Mouse (Mus musculus): ENCODE data around the gene Cpa1. TPM values are rescaled to one million over a fixed set of nuclear protein-coding genes. Genes with fewer than 3 reads are reported as not detected.

Cpa1 gene
- polyA plus RNA-seq, 1 experiment from 2014 or later: 0.34 TPM

GRCm38 (mm10) chr6:30653518-30653917 is 14.5 kb downstream of the Cpa1 start:
- peak overlapping the region; percentile 78 for H3K27ac ChIP-seq
- peaks cover 11% of the 10 kb centered on the region; the same call in 1 of the 2 replicates for H3K36me3 ChIP-seq
- no peaks in the 10 kb centered on the region for H3K9me3 ChIP-seq
- ATAC-seq (ENCODE audit: insufficient number of reproducible peaks, insufficient read depth, low FRiP score, low TSS enrichment, low read depth): no peak
- H3K4me2 ChIP-seq: no peak overlapping the region
- no peaks in the 10 kb centered on the region for H3K27me3 ChIP-seq
- H3K4me1 ChIP-seq: peaks cover 53% of the 10 kb centered on the region
- H3K4me3 ChIP-seq: no peak overlapping the region
- 56% methylated on average over 6 of the region's 6 CpGs for WGBS
- no peak overlapping the region for H3K9ac ChIP-seq

DNA sequence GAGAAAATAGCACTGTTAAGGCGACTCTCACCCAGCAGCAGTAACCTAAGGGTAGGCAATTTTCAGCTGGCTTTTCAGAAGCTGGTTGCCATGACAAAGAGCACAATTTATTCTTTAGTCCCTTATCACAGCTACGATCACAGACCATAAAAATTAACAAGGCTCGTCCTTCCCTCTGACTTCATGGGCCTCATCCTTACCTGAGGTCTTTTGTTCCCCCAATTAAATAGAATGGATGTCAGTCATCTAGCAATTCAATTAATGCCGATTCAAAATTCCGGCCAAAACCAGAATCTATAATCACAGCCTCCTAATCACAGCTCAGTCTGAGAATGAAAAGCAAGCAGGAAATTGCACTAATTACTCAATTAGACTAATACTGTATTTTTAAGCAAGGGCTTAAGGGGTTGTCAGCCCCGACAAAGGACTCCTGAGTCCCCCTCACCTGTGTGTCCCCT is 15.4 kb downstream of the Cpa1 start:
- H3K9ac ChIP-seq: no peak overlapping the region
- H3K4me3 ChIP-seq: no peak overlapping the region
- no peak overlapping the region for H3K4me2 ChIP-seq
- H3K4me1 ChIP-seq: peaks cover 50% of the 10 kb centered on the region
- no peaks in the 10 kb centered on the region for H3K27me3 ChIP-seq
- H3K27ac ChIP-seq: peak overlapping the region; percentile 78
- peaks cover 17% of the 10 kb centered on the region; the same call in 1 of the 2 replicates for H3K36me3 ChIP-seq
- H3K9me3 ChIP-seq: no peaks in the 10 kb centered on the region
- ATAC-seq (ENCODE audit: insufficient number of reproducible peaks, insufficient read depth, low FRiP score, low TSS enrichment, low read depth): no peak
- 42% methylated on average over 6 of the region's 6 CpGs for WGBS

GRCm38 (mm10) chr6:30654932-30655331 is 15.9 kb downstream of the Cpa1 start:
- Histone ChIP-seq H3K27me3 (no peaks in the 10 kb centered on the region), H3K36me3 (peaks cover 20% of the 10 kb centered on the region; the same call in 1 of the 2 replicates), H3K27ac (peak overlapping the region; percentile 78), H3K4me3 (no peak overlapping the region), H3K9me3 (no peaks in the 10 kb centered on the region), H3K4me2 (no peak overlapping the region), H3K4me1 (peaks cover 46% of the 10 kb centered on the region), H3K9ac (no peak overlapping the region)
- 72% methylated on average over 3 of the region's 3 CpGs for WGBS
- no peak for ATAC-seq (ENCODE audit: insufficient number of reproducible peaks, insufficient read depth, low FRiP score, low TSS enrichment, low read depth)

DNA sequence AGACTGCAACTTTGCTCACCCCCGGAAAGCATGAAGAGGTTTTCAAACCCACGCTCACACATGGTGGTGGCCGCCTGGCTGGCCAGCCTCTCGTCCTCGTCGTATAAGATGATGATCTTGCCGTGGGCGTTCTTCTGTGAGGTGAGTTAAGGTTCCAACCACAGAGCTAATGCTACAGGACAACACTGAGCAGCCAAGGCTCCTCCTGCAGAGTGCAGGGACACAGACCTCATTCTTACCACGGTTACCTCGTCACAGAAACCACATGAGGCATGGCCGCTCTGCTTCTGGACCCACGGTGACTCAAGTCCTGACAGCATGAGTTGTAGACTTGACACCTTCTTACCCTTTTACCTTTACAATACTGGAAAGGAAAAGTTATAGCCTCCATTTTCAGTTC is 18.3 kb downstream of the Cpa1 start:
- Histone ChIP-seq H3K36me3 (peaks cover 23% of the 10 kb centered on the region; the same call in 1 of the 2 replicates), H3K27ac (peak overlapping the region; percentile 78), H3K9ac (no peak overlapping the region), H3K27me3 (no peaks in the 10 kb centered on the region), H3K4me2 (no peak overlapping the region), H3K4me3 (no peak overlapping the region), H3K4me1 (peaks cover 57% of the 10 kb centered on the region), H3K9me3 (no peaks in the 10 kb centered on the region)
- 93% methylated on average over 12 of the region's 12 CpGs for WGBS
- no peak for ATAC-seq (ENCODE audit: insufficient number of reproducible peaks, insufficient read depth, low FRiP score, low TSS enrichment, low read depth)

GRCm38 (mm10) chr6:30658619-30659018 is 19.6 kb downstream of the Cpa1 start:
- H3K4me2 ChIP-seq: no peak overlapping the region
- no peak overlapping the region for H3K9ac ChIP-seq
- no peaks in the 10 kb centered on the region for H3K27me3 ChIP-seq
- peaks cover 23% of the 10 kb centered on the region; the same call in 1 of the 2 replicates for H3K36me3 ChIP-seq
- no peak for ATAC-seq (ENCODE audit: insufficient number of reproducible peaks, insufficient read depth, low FRiP score, low TSS enrichment, low read depth)
- WGBS: 70% methylated on average over 9 of the region's 9 CpGs
- no peak overlapping the region for H3K27ac ChIP-seq
- H3K4me3 ChIP-seq: no peak overlapping the region
- no peaks in the 10 kb centered on the region for H3K9me3 ChIP-seq
- peaks cover 46% of the 10 kb centered on the region for H3K4me1 ChIP-seq

- H3K27me3 ChIP-seq: no peaks in the 10 kb centered on the region
- 16% methylated on average over 6 of the region's 6 CpGs for WGBS
- H3K27ac ChIP-seq: peak overlapping the region; percentile 83
- no peak overlapping the region for H3K4me2 ChIP-seq
- peaks cover 63% of the 10 kb centered on the region for H3K4me1 ChIP-seq
- no peaks in the 10 kb centered on the region for H3K9me3 ChIP-seq
- 0 out of 2 replicates have a peak, but pooled peaks cover 3% of the 10 kb centered on the region for H3K36me3 ChIP-seq
- ATAC-seq (ENCODE audit: insufficient number of reproducible peaks, insufficient read depth, low FRiP score, low TSS enrichment, low read depth): no peak
- H3K4me3 ChIP-seq: no peak overlapping the region
- H3K9ac ChIP-seq: no peak overlapping the region
Measured at GRCm38 (mm10) chr6:30664776-30665175, 25.8 kb downstream of the Cpa1 start.

DNA sequence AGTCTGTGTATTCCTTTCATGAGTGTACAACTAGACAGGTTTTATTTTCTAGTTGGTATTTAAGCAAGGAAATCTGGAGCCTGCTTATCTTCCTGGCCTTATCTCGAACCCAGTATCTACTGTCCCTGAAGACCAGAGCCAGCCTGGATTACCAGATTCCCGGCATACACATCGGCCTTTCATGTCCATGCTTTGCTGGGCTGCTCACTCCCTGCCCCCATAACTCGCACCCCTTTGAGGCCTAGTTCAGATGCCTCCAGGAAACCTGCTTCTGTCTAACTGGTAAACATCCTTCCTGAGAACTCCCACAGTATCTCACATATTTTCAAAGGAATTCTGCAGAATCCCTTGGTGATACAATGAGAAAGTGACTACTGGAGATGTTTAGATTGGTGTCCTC is 26.3 kb downstream of the Cpa1 start:
- WGBS: 21% methylated on average over 4 of the region's 4 CpGs
- Histone ChIP-seq H3K4me3 (no peak overlapping the region), H3K27me3 (no peaks in the 10 kb centered on the region), H3K9ac (no peak overlapping the region), H3K9me3 (no peaks in the 10 kb centered on the region), H3K4me1 (peaks cover 67% of the 10 kb centered on the region), H3K27ac (peak overlapping the region; percentile 83), H3K36me3 (0 out of 2 replicates have a peak, but pooled peaks cover 3% of the 10 kb centered on the region), H3K4me2 (no peak overlapping the region)
- ATAC-seq (ENCODE audit: insufficient number of reproducible peaks, insufficient read depth, low FRiP score, low TSS enrichment, low read depth): no peak

- H3K9me3 ChIP-seq: no peaks in the 10 kb centered on the region
- no peak for ATAC-seq (ENCODE audit: insufficient number of reproducible peaks, insufficient read depth, low FRiP score, low TSS enrichment, low read depth)
- WGBS: 34% methylated on average over 6 of the region's 6 CpGs
- H3K4me3 ChIP-seq: no peak overlapping the region
- peaks cover 69% of the 10 kb centered on the region for H3K4me1 ChIP-seq
- no peaks in the 10 kb centered on the region for H3K27me3 ChIP-seq
- no peak overlapping the region for H3K9ac ChIP-seq
- H3K4me2 ChIP-seq: no peak overlapping the region
- H3K36me3 ChIP-seq: no peaks in the 10 kb centered on the region
- H3K27ac ChIP-seq: peak overlapping the region; percentile 85; the same call in 1 of the 2 replicates
Measured at GRCm38 (mm10) chr6:30666043-30666442, 27.0 kb downstream of the Cpa1 start.

- Histone ChIP-seq H3K4me1 (peaks cover 71% of the 10 kb centered on the region), H3K4me2 (no peak overlapping the region), H3K9ac (no peak overlapping the region), H3K4me3 (no peak overlapping the region), H3K27me3 (no peaks in the 10 kb centered on the region), H3K27ac (peak overlapping the region; percentile 85), H3K36me3 (no peaks in the 10 kb centered on the region), H3K9me3 (no peaks in the 10 kb centered on the region)
- ATAC-seq (ENCODE audit: insufficient number of reproducible peaks, insufficient read depth, low FRiP score, low TSS enrichment, low read depth): no peak
- WGBS: 18% methylated on average over 5 of the region's 5 CpGs
Measured at GRCm38 (mm10) chr6:30667585-30667984, 28.6 kb downstream of the Cpa1 start.

DNA sequence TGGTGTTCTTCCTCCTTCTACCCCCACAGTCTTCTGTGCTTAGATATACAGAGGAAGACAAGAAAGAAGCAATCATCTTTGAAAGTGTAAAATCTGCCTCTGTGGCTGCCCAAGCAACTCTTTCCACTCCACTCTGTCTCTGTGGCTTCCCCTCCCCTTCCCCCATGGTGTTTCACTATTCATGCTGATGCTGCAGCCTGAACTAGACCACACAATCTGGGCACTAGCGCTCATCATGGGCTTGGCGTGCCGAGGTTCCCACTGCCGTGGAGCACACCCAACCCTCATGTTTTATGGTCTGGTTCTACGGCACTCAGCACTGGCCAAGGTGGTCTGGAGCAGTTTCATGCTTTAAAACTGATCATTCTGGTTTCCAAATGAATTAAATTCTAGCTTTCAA is 32.7 kb downstream of the Cpa1 start:
- no peaks in the 10 kb centered on the region for H3K27me3 ChIP-seq
- H3K27ac ChIP-seq: peak overlapping the region; percentile 88
- no peaks in the 10 kb centered on the region for H3K36me3 ChIP-seq
- peak overlapping the region; percentile 32; the same call in 1 of the 2 replicates for H3K9ac ChIP-seq
- no peaks in the 10 kb centered on the region for H3K9me3 ChIP-seq
- WGBS: 42% methylated on average over 5 of the region's 5 CpGs
- ATAC-seq (ENCODE audit: insufficient number of reproducible peaks, insufficient read depth, low FRiP score, low TSS enrichment, low read depth): peak; percentile 65
- H3K4me3 ChIP-seq: no peak overlapping the region
- H3K4me1 ChIP-seq: peaks cover 86% of the 10 kb centered on the region
- H3K4me2 ChIP-seq: peak overlapping the region; percentile 20; the same call in 1 of the 2 replicates

DNA sequence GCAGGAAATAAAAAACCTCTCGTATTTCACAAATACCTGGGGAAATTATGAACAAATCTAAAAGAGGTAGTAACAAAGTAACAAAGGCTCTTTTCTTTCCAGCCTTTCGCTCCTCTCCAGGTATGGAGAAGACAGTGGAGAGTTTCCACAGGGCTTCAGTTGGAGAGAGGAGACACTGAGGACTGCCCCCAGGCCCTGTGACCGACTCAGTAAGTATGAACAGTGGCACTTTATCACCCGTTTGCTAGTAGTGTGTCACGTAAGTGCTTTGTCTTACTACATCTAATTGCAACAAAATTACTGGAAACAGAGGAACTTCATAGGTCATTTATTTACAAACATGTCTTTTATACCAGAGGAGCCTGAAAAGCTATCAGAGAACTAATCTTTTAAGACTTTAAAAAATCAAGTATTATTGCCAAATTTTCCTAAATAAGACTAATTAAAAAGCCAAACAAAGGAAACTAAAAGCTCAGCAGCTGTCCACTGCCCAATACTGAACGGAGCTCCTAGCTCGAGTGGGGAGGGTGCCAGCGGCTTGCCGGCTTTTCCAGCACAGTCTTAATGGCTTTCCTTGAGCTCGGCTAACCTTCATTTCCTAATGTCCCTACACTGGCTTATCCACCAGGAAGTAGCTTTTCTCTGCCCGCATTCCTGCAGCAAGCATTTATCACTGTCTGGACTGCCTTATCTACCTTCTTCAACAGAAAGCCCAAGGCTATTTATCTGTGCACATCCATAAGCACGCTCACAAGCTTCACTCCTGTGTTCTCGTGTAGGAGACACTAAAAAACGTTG is 34.9 kb downstream of the Cpa1 start:
- H3K4me3 ChIP-seq: no peak overlapping the region
- H3K9me3 ChIP-seq: no peaks in the 10 kb centered on the region
- H3K27me3 ChIP-seq: no peaks in the 10 kb centered on the region
- 24% methylated on average over 14 of the region's 14 CpGs for WGBS
- peak overlapping the region; percentile 55 for H3K4me2 ChIP-seq
- ATAC-seq (ENCODE audit: insufficient number of reproducible peaks, insufficient read depth, low FRiP score, low TSS enrichment, low read depth): no peak
- H3K27ac ChIP-seq: peak overlapping the region; percentile 99
- H3K9ac ChIP-seq: 0 out of 2 replicates have a peak overlapping the region, but pooled peaks have one; percentile 23
- peaks cover 79% of the 10 kb centered on the region for H3K4me1 ChIP-seq
- 0 out of 2 replicates have a peak, but pooled peaks cover 3% of the 10 kb centered on the region for H3K36me3 ChIP-seq

Data from embryonic facial prominence, embryonic 13.5 days (tissue).